8 mouse cellular contexts compared by ENCODE assay signal in genomic region chr12:99644966-99645365, GRCm38 (mm10).
DNase-seq lines count a peak whose midpoint lies in the region; ATAC-seq and TF ChIP-seq lines count a peak whose summit lies in the region.

No protein-coding gene starts in this region.

- ATAC-seq in kidney, embryonic 14.5 days (ENCODE audit: low FRiP score, low TSS enrichment) = peak; percentile 99
- peak; percentile 83; the same call in 1 of the 2 replicates for ATAC-seq in embryonic facial prominence, embryonic 13.5 days (ENCODE audit: insufficient number of reproducible peaks, insufficient read depth, low FRiP score, low TSS enrichment, low read depth)
- ATAC-seq in hindbrain, embryonic 16.5 days = peak; percentile 69; the same call in 1 of the 2 replicates
- ATAC-seq in midbrain, embryonic 15.5 days (replicated peaks) = peak; percentile 89

- peaks cover 4% of the 10 kb centered on the region for H3K27me3 ChIP-seq in kidney, embryonic 14.5 days (ENCODE audit: control insufficient read depth, insufficient read depth, low read length)
- H3K27me3 ChIP-seq in embryonic facial prominence, embryonic 13.5 days = no peaks in the 10 kb centered on the region
- H3K27me3 ChIP-seq in hindbrain, embryonic 16.5 days (replicated peaks; ENCODE audit: control insufficient read depth, insufficient read depth, low read length) = no peaks in the 10 kb centered on the region
- H3K27me3 ChIP-seq in midbrain, embryonic 15.5 days (replicated peaks) = no peaks in the 10 kb centered on the region

- no peak for TF ChIP-seq CTCF in layer of hippocampus, adult 2 months (conservative IDR thresholded peaks at IDR 0.05)

- WGBS in kidney, embryonic 14.5 days = 91% methylated on average over 37 of the region's 37 CpGs
- 91% methylated on average over 37 of the region's 37 CpGs for WGBS in embryonic facial prominence, embryonic 13.5 days
- 96% methylated on average over 37 of the region's 37 CpGs for WGBS in hindbrain, embryonic 16.5 days
- WGBS in midbrain, embryonic 15.5 days = 90% methylated on average over 37 of the region's 37 CpGs

- no peaks in the 10 kb centered on the region for H3K36me3 ChIP-seq in kidney, embryonic 14.5 days (ENCODE audit: control insufficient read depth, insufficient read depth, low read length)
- H3K36me3 ChIP-seq in embryonic facial prominence, embryonic 13.5 days = 0 out of 2 replicates have a peak, but pooled peaks cover 6% of the 10 kb centered on the region
- no peaks in the 10 kb centered on the region for H3K36me3 ChIP-seq in hindbrain, embryonic 16.5 days (ENCODE audit: control insufficient read depth, insufficient read depth, low read length)
- no peaks in the 10 kb centered on the region for H3K36me3 ChIP-seq in midbrain, embryonic 15.5 days (replicated peaks)

- H3K9me3 ChIP-seq in kidney, embryonic 14.5 days (ENCODE audit: control insufficient read depth, low read length) = peaks cover 25% of the 10 kb centered on the region
- H3K9me3 ChIP-seq in embryonic facial prominence, embryonic 13.5 days = peaks cover 36% of the 10 kb centered on the region
- peaks cover 6% of the 10 kb centered on the region; the same call in 1 of the 2 replicates for H3K9me3 ChIP-seq in hindbrain, embryonic 16.5 days (ENCODE audit: control insufficient read depth, low read length)
- peaks cover 7% of the 10 kb centered on the region; the same call in 1 of the 2 replicates for H3K9me3 ChIP-seq in midbrain, embryonic 15.5 days

- no peak overlapping the region for H3K4me3 ChIP-seq in kidney, embryonic 14.5 days (ENCODE audit: low read length)
- H3K4me3 ChIP-seq in embryonic facial prominence, embryonic 13.5 days = no peak overlapping the region
- no peak overlapping the region for H3K4me3 ChIP-seq in hindbrain, embryonic 16.5 days (ENCODE audit: low read length)
- no peak overlapping the region for H3K4me3 ChIP-seq in midbrain, embryonic 15.5 days
- no peak overlapping the region for H3K4me3 ChIP-seq in layer of hippocampus, adult 2 months

- no peak overlapping the region for H3K9ac ChIP-seq in kidney, embryonic 14.5 days (ENCODE audit: low read depth, low read length)
- no peak overlapping the region for H3K9ac ChIP-seq in embryonic facial prominence, embryonic 13.5 days
- no peak overlapping the region for H3K9ac ChIP-seq in hindbrain, embryonic 16.5 days (ENCODE audit: low read depth, low read length)
- H3K9ac ChIP-seq in midbrain, embryonic 15.5 days = no peak overlapping the region

- DNase-seq in kidney, adult 11 months = no peak
- no peak for DNase-seq in cerebellum, postnatal 25 days
- DNase-seq in layer of hippocampus, adult 2 months (ENCODE audit: low spot score in 2 of 2) = no peak
- no peak for DNase-seq in frontal cortex, postnatal 25 days (ENCODE audit: low spot score in 2 of 2)

- H3K4me1 ChIP-seq in kidney, embryonic 14.5 days (ENCODE audit: control insufficient read depth, insufficient read depth, low read length) = no peaks in the 10 kb centered on the region
- H3K4me1 ChIP-seq in embryonic facial prominence, embryonic 13.5 days = peaks cover 21% of the 10 kb centered on the region
- peaks cover 12% of the 10 kb centered on the region for H3K4me1 ChIP-seq in hindbrain, embryonic 16.5 days (ENCODE audit: control insufficient read depth, insufficient read depth, low read depth, low read length)
- H3K4me1 ChIP-seq in midbrain, embryonic 15.5 days = peaks cover 12% of the 10 kb centered on the region

- H3K27ac ChIP-seq in kidney, embryonic 14.5 days (ENCODE audit: low read depth, low read length) = no peak overlapping the region
- no peak overlapping the region for H3K27ac ChIP-seq in embryonic facial prominence, embryonic 13.5 days
- H3K27ac ChIP-seq in hindbrain, embryonic 16.5 days (ENCODE audit: low read depth, low read length) = no peak overlapping the region
- no peak overlapping the region for H3K27ac ChIP-seq in midbrain, embryonic 15.5 days
- H3K27ac ChIP-seq in layer of hippocampus, adult 2 months = no peak overlapping the region

- no peak overlapping the region for H3K4me2 ChIP-seq in kidney, embryonic 14.5 days (replicated peaks; ENCODE audit: low read depth, low read length)
- no peak overlapping the region for H3K4me2 ChIP-seq in embryonic facial prominence, embryonic 13.5 days
- H3K4me2 ChIP-seq in hindbrain, embryonic 16.5 days (ENCODE audit: low read length) = no peak overlapping the region
- no peak overlapping the region for H3K4me2 ChIP-seq in midbrain, embryonic 15.5 days
